Mouse (Mus musculus): Measurements from ENCODE around the gene Prex1. TPM values are rescaled to one million over a fixed set of nuclear protein-coding genes. Genes with fewer than 3 reads are reported as not detected.
A peak's percentile ranks its signal among the peaks of the same experiment; 100 is the strongest.

Gene Prex1
- polyA plus RNA-seq, 1 experiment from 2014 or later: 10.4 TPM

GRCm38 (mm10) chr2:166579361-166579760 lies 134.3 kb downstream of the Prex1 start:
- WGBS: 83% methylated on average over 10 of the region's 10 CpGs
- Histone ChIP-seq H3K4me1 (ENCODE audit: control insufficient read depth, insufficient read depth, low read length) (no peaks in the 10 kb centered on the region), H3K4me2 (replicated peaks; ENCODE audit: low read depth, low read length) (no peak overlapping the region), H3K4me3 (ENCODE audit: low read depth, low read length) (no peak overlapping the region), H3K36me3 (ENCODE audit: control insufficient read depth, insufficient read depth, low read length) (no peaks in the 10 kb centered on the region; the same call in 1 of the 2 replicates), H3K27me3 (ENCODE audit: control insufficient read depth, insufficient read depth, low read length) (no peaks in the 10 kb centered on the region), H3K27ac (ENCODE audit: low read length) (no peak overlapping the region), H3K9ac (replicated peaks; ENCODE audit: low read depth, low read length) (no peak overlapping the region), H3K9me3 (ENCODE audit: control insufficient read depth, low read depth, low read length) (no peaks in the 10 kb centered on the region)
- ATAC-seq (ENCODE audit: insufficient number of reproducible peaks, insufficient read depth, low FRiP score, low read depth): no peak

- Histone ChIP-seq H3K27me3 (ENCODE audit: control insufficient read depth, insufficient read depth, low read length) (no peaks in the 10 kb centered on the region), H3K4me3 (ENCODE audit: low read depth, low read length) (no peak overlapping the region), H3K36me3 (ENCODE audit: control insufficient read depth, insufficient read depth, low read length) (no peaks in the 10 kb centered on the region), H3K9me3 (ENCODE audit: control insufficient read depth, low read depth, low read length) (no peaks in the 10 kb centered on the region), H3K27ac (ENCODE audit: low read length) (no peak overlapping the region), H3K9ac (replicated peaks; ENCODE audit: low read depth, low read length) (no peak overlapping the region), H3K4me1 (ENCODE audit: control insufficient read depth, insufficient read depth, low read length) (no peaks in the 10 kb centered on the region), H3K4me2 (replicated peaks; ENCODE audit: low read depth, low read length) (no peak overlapping the region)
- no peak for ATAC-seq (ENCODE audit: insufficient number of reproducible peaks, insufficient read depth, low FRiP score, low read depth)
- 74% methylated on average over 15 of the region's 17 CpGs for WGBS
Observed at GRCm38 (mm10) chr2:166575419-166575818, 138.2 kb downstream of the Prex1 start.

- H3K27me3 ChIP-seq (ENCODE audit: control insufficient read depth, insufficient read depth, low read length): no peaks in the 10 kb centered on the region
- no peaks in the 10 kb centered on the region for H3K4me1 ChIP-seq (ENCODE audit: control insufficient read depth, insufficient read depth, low read length)
- H3K4me2 ChIP-seq (replicated peaks; ENCODE audit: low read depth, low read length): no peak overlapping the region
- no peak overlapping the region for H3K4me3 ChIP-seq (ENCODE audit: low read depth, low read length)
- WGBS: 23% methylated on average over 7 of the region's 7 CpGs
- no peaks in the 10 kb centered on the region for H3K9me3 ChIP-seq (ENCODE audit: control insufficient read depth, low read depth, low read length)
- no peak overlapping the region for H3K27ac ChIP-seq (ENCODE audit: low read length)
- ATAC-seq (ENCODE audit: insufficient number of reproducible peaks, insufficient read depth, low FRiP score, low read depth): no peak
- no peaks in the 10 kb centered on the region for H3K36me3 ChIP-seq (ENCODE audit: control insufficient read depth, insufficient read depth, low read length)
- no peak overlapping the region for H3K9ac ChIP-seq (replicated peaks; ENCODE audit: low read depth, low read length)
Observed at GRCm38 (mm10) chr2:166574934-166575333, 138.7 kb downstream of the Prex1 start.

DNA sequence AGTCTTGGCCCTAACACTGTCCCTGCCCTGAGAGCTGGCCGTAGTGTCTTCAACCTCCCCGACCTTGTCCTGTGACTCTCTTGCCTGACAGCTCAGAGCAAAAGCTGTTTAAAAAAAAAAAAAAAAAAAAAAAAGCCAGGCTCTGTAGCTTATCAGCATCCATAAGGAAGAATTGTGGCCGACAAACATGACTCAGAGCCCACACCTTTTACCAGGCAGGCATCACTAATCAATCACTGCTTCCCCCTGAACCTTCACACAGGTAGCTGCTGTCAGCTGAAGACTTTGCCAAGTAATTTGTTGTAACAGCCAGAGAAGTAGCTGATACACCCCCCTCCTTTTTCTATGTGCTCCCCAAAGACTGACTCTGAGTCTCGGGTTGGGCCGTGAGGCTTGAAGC lies 140.0 kb downstream of the Prex1 start:
- WGBS: 77% methylated on average over 5 of the region's 5 CpGs
- no peak overlapping the region for H3K27ac ChIP-seq (ENCODE audit: low read length)
- H3K4me3 ChIP-seq (ENCODE audit: low read depth, low read length): no peak overlapping the region
- no peaks in the 10 kb centered on the region for H3K9me3 ChIP-seq (ENCODE audit: control insufficient read depth, low read depth, low read length)
- no peaks in the 10 kb centered on the region for H3K36me3 ChIP-seq (ENCODE audit: control insufficient read depth, insufficient read depth, low read length)
- no peak overlapping the region for H3K4me2 ChIP-seq (replicated peaks; ENCODE audit: low read depth, low read length)
- H3K4me1 ChIP-seq (ENCODE audit: control insufficient read depth, insufficient read depth, low read length): no peaks in the 10 kb centered on the region
- no peak overlapping the region for H3K9ac ChIP-seq (replicated peaks; ENCODE audit: low read depth, low read length)
- H3K27me3 ChIP-seq (ENCODE audit: control insufficient read depth, insufficient read depth, low read length): no peaks in the 10 kb centered on the region
- no peak for ATAC-seq (ENCODE audit: insufficient number of reproducible peaks, insufficient read depth, low FRiP score, low read depth)

DNA sequence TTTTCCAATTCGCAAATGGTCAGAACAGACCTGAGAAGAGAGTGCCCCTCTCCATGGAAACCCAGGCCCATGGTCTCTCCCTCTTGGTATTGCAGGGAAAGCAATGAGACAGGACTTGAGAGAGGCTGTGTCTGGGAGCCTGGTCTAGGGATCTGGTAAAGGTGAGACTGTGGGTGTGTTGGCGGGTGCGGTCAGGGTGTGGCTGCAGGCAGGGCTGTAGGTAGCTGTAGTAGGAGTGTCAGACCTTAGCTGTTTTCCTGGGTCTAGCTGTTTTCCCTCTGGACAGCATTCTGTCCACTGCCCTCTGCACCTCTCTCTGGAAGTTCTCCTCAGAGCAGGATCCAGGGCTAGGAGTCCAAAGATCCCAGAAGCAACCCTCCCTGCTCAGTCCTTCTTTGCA lies 141.3 kb downstream of the Prex1 start:
- Histone ChIP-seq H3K9me3 (ENCODE audit: control insufficient read depth, low read depth, low read length) (no peaks in the 10 kb centered on the region), H3K4me3 (ENCODE audit: low read depth, low read length) (no peak overlapping the region), H3K36me3 (ENCODE audit: control insufficient read depth, insufficient read depth, low read length) (no peaks in the 10 kb centered on the region), H3K9ac (replicated peaks; ENCODE audit: low read depth, low read length) (no peak overlapping the region), H3K4me1 (ENCODE audit: control insufficient read depth, insufficient read depth, low read length) (no peaks in the 10 kb centered on the region), H3K27ac (ENCODE audit: low read length) (no peak overlapping the region), H3K4me2 (replicated peaks; ENCODE audit: low read depth, low read length) (no peak overlapping the region), H3K27me3 (ENCODE audit: control insufficient read depth, insufficient read depth, low read length) (no peaks in the 10 kb centered on the region)
- ATAC-seq (ENCODE audit: insufficient number of reproducible peaks, insufficient read depth, low FRiP score, low read depth): no peak
- WGBS: 85% methylated on average over 3 of the region's 3 CpGs

DNA sequence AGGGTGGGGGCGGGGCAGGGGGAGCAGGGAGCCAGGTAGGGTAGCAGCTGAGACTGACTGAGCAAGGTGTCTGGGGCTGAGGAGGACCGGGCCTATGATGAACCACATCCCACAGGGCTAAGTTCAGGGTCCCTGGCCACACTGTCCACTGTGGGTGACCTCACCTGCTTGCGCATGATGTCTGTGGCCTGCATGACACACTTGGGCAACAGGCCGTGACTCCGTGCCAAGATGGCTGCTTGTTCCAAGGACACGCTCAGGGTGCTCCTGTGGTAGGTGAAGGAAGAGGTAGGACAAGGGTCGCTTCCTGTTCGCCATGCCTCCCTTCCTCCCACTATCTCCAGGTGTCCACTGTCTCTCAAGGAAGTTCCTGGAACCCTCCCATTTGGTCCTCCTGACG lies 144.4 kb downstream of the Prex1 start:
- H3K4me3 ChIP-seq (ENCODE audit: low read depth, low read length): no peak overlapping the region
- no peaks in the 10 kb centered on the region for H3K9me3 ChIP-seq (ENCODE audit: control insufficient read depth, low read depth, low read length)
- H3K27me3 ChIP-seq (ENCODE audit: control insufficient read depth, insufficient read depth, low read length): no peaks in the 10 kb centered on the region
- no peaks in the 10 kb centered on the region for H3K36me3 ChIP-seq (ENCODE audit: control insufficient read depth, insufficient read depth, low read length)
- H3K4me2 ChIP-seq (replicated peaks; ENCODE audit: low read depth, low read length): no peak overlapping the region
- H3K9ac ChIP-seq (replicated peaks; ENCODE audit: low read depth, low read length): no peak overlapping the region
- no peak for ATAC-seq (ENCODE audit: insufficient number of reproducible peaks, insufficient read depth, low FRiP score, low read depth)
- H3K27ac ChIP-seq (ENCODE audit: low read length): no peak overlapping the region
- no peaks in the 10 kb centered on the region for H3K4me1 ChIP-seq (ENCODE audit: control insufficient read depth, insufficient read depth, low read length)
- 90% methylated on average over 9 of the region's 9 CpGs for WGBS

DNA sequence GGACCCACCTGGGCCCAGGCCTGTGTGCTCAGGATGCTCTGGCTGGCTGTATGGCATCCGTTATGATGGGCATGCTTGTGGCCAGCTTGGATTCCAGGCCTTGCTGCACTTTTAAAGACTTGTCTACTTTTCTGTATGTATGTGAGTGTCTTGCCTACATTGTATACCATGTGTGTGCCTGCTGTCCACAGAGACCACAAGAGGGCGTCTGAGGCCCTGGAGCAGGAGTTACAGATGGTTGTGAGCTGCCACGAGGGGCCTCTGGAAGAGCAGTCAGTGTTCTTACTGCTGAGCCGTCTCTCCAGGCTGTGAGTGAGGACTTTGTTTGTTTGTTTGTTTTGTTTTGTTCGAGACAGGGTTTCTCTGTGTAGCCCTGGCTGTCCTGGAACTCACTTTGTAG lies 148.1 kb downstream of the Prex1 start:
- 71% methylated on average over 5 of the region's 5 CpGs for WGBS
- Histone ChIP-seq H3K4me2 (replicated peaks; ENCODE audit: low read depth, low read length) (no peak overlapping the region), H3K27ac (ENCODE audit: low read length) (no peak overlapping the region), H3K4me1 (ENCODE audit: control insufficient read depth, insufficient read depth, low read length) (no peaks in the 10 kb centered on the region), H3K9me3 (ENCODE audit: control insufficient read depth, low read depth, low read length) (no peaks in the 10 kb centered on the region), H3K4me3 (ENCODE audit: low read depth, low read length) (no peak overlapping the region), H3K9ac (replicated peaks; ENCODE audit: low read depth, low read length) (no peak overlapping the region), H3K36me3 (ENCODE audit: control insufficient read depth, insufficient read depth, low read length) (no peaks in the 10 kb centered on the region), H3K27me3 (ENCODE audit: control insufficient read depth, insufficient read depth, low read length) (no peaks in the 10 kb centered on the region)
- ATAC-seq (ENCODE audit: insufficient number of reproducible peaks, insufficient read depth, low FRiP score, low read depth): no peak

- Histone ChIP-seq H3K36me3 (ENCODE audit: control insufficient read depth, insufficient read depth, low read length) (no peaks in the 10 kb centered on the region), H3K9me3 (ENCODE audit: control insufficient read depth, low read depth, low read length) (no peaks in the 10 kb centered on the region), H3K27ac (ENCODE audit: low read length) (no peak overlapping the region), H3K4me2 (replicated peaks; ENCODE audit: low read depth, low read length) (peak overlapping the region; percentile 22), H3K27me3 (ENCODE audit: control insufficient read depth, insufficient read depth, low read length) (no peaks in the 10 kb centered on the region), H3K4me1 (ENCODE audit: control insufficient read depth, insufficient read depth, low read length) (no peaks in the 10 kb centered on the region), H3K4me3 (ENCODE audit: low read depth, low read length) (no peak overlapping the region), H3K9ac (replicated peaks; ENCODE audit: low read depth, low read length) (no peak overlapping the region)
- 10% methylated on average over 11 of the region's 11 CpGs for WGBS
- peak; percentile 16; the same call in 1 of the 2 replicates for ATAC-seq (ENCODE audit: insufficient number of reproducible peaks, insufficient read depth, low FRiP score, low read depth)
Observed at GRCm38 (mm10) chr2:166564455-166564854, 149.2 kb downstream of the Prex1 start.

GRCm38 (mm10) chr2:166563890-166564289 lies 149.7 kb downstream of the Prex1 start:
- no peak overlapping the region for H3K4me3 ChIP-seq (ENCODE audit: low read depth, low read length)
- H3K27ac ChIP-seq (ENCODE audit: low read length): no peak overlapping the region
- H3K4me2 ChIP-seq (replicated peaks; ENCODE audit: low read depth, low read length): peak overlapping the region; percentile 22; the same call in 1 of the 2 replicates
- no peaks in the 10 kb centered on the region for H3K36me3 ChIP-seq (ENCODE audit: control insufficient read depth, insufficient read depth, low read length)
- no peaks in the 10 kb centered on the region for H3K4me1 ChIP-seq (ENCODE audit: control insufficient read depth, insufficient read depth, low read length)
- peak; percentile 61; the same call in 1 of the 2 replicates for ATAC-seq (ENCODE audit: insufficient number of reproducible peaks, insufficient read depth, low FRiP score, low read depth)
- no peak overlapping the region for H3K9ac ChIP-seq (replicated peaks; ENCODE audit: low read depth, low read length)
- whole genome bisulfite sequencing: 16% methylated on average over 6 of the region's 6 CpGs
- no peaks in the 10 kb centered on the region for H3K27me3 ChIP-seq (ENCODE audit: control insufficient read depth, insufficient read depth, low read length)
- no peaks in the 10 kb centered on the region for H3K9me3 ChIP-seq (ENCODE audit: control insufficient read depth, low read depth, low read length)
